Mouse (Mus musculus): Measurements from ENCODE around the gene Ppp1r35.

The Ppp1r35 gene

GRCm38 (mm10) chr5:137826421-137826820 is 47.8 kb downstream of the Ppp1r35 start:
- no peak for DNase-seq (ENCODE audit: low spot score in 2 of 2)

GRCm38 (mm10) chr5:137828694-137829093 is 50.0 kb downstream of the Ppp1r35 start:
- no peak for DNase-seq (ENCODE audit: low spot score in 2 of 2)

All from spleen, postnatal 14 days (tissue).